Mouse (Mus musculus) MEL (cell line): ENCODE measurements at regions not wholly inside any gene's neighbourhood (a gene's known extent, or its start where the extent isn't known, plus 50 kb on each side); places are given as distances from the start of the nearest gene placed in this dataset.

Experiments used
- DNase-seq: peaks from one replicate; pipeline ENCODE4 v3.0.0; 2011; ENCODE audit warnings: low read depth, low spot score
- H3K27ac ChIP-seq: 2 replicates; pipeline ENCODE4 v1.5.1; 2012; ENCODE audit warnings: low read depth, mild to moderate bottlenecking, control low read depth, low read length, moderate library complexity; ENCODE audit not compliant: control insufficient read depth
- H3K27me3 ChIP-seq, 2 experiments: fragments of 150-350 bp in 1 of 2; sonication (generic) in 1 of 2; 2 replicates each; pipeline ENCODE4 v1.6.1; 2012; ENCODE audit warnings: low read length in 2 of 2, mild to moderate bottlenecking in 2 of 2, improper control_type of control experiment in 1 of 2, moderate library complexity in 1 of 2; ENCODE audit not compliant: insufficient read depth in 2 of 2, control insufficient read depth in 1 of 2
- H3K36me3 ChIP-seq, 2 experiments: 2 replicates each; pipeline ENCODE4 v1.6.1; 2012 to 2014; ENCODE audit warnings: low read length in 2 of 2, improper control_type of control experiment in 1 of 2, inconsistent platforms in 1 of 2, mild to moderate bottlenecking in 1 of 2; ENCODE audit not compliant: insufficient read depth in 2 of 2, control insufficient read depth in 1 of 2
- H3K4me1 ChIP-seq, 2 experiments: fragments of 150-350 bp in 1 of 2; sonication (generic) in 1 of 2; 2 replicates each; pipeline ENCODE4 v1.6.1; 2012; ENCODE audit warnings: low read length in 2 of 2, improper control_type of control experiment in 1 of 2, mild to moderate bottlenecking in 1 of 2; ENCODE audit not compliant: insufficient read depth in 2 of 2, control insufficient read depth in 1 of 2
- H3K4me3 ChIP-seq, 2 experiments: fragments of 150-350 bp in 1 of 2; sonication (generic) in 1 of 2; 2 replicates each; pipeline ENCODE4 v1.5.1; 2012; ENCODE audit warnings: low read depth in 2 of 2, low read length in 2 of 2, mild to moderate bottlenecking in 2 of 2, moderate library complexity in 2 of 2, control low read depth in 1 of 2, improper control_type of control experiment in 1 of 2; ENCODE audit not compliant: control insufficient read depth in 1 of 2, insufficient read depth in 1 of 2
- H3K79me2 ChIP-seq: 2 replicates; pipeline ENCODE4 v1.6.1; 2012; ENCODE audit warnings: mild to moderate bottlenecking, low read length, moderate library complexity; ENCODE audit not compliant: control insufficient read depth, poor library complexity, insufficient read depth
- H3K9ac ChIP-seq: 2 replicates; pipeline ENCODE4 v1.6.1; 2012; ENCODE audit warnings: low read depth, mild to moderate bottlenecking, control low read depth, low read length, moderate library complexity; ENCODE audit not compliant: control insufficient read depth, poor library complexity, severe bottlenecking
- H3K9me3 ChIP-seq: fragments of 150-350 bp; sonication (generic); replicated peaks from 2 replicates; pipeline ENCODE4 v1.6.1; 2012; ENCODE audit warnings: mild to moderate bottlenecking, low read length, improper control_type of control experiment, moderate library complexity; ENCODE audit not compliant: insufficient read depth
- ELF1 ChIP-seq: IDR thresholded peaks from 2 replicates; pipeline ENCODE4 v1.6.1; 2014; ENCODE audit warnings: low read depth, mild to moderate bottlenecking, inconsistent platforms, low read length, improper control_type of control experiment, moderate library complexity
- GATA1 ChIP-seq: IDR thresholded peaks from 2 replicates; pipeline ENCODE4 v1.6.1; 2011; ENCODE audit warnings: low read depth, low read length, improper control_type of control experiment
- HCFC1 ChIP-seq: IDR thresholded peaks from 2 replicates; pipeline ENCODE4 v1.6.1; 2012; ENCODE audit warnings: low read depth, mild to moderate bottlenecking, inconsistent platforms, low read length, improper control_type of control experiment, moderate library complexity
- JUND ChIP-seq: IDR thresholded peaks from 2 replicates; pipeline ENCODE4 v1.6.1; 2011; ENCODE audit warnings: low read depth, mild to moderate bottlenecking, improper control_type of control experiment, low read length
- KAT2A ChIP-seq: conservative IDR thresholded peaks from 2 replicates; pipeline ENCODE4 v1.6.1; 2012; ENCODE audit warnings: low read depth, low read length, improper control_type of control experiment, inconsistent platforms
- MAX ChIP-seq: IDR thresholded peaks from 2 replicates; pipeline ENCODE4 v1.6.1; 2011; ENCODE audit warnings: low read length, improper control_type of control experiment
- MAZ ChIP-seq: IDR thresholded peaks from 2 replicates; pipeline ENCODE4 v1.6.1; 2012; ENCODE audit warnings: low read depth, mild to moderate bottlenecking, inconsistent platforms, low read length, improper control_type of control experiment
- MEF2A ChIP-seq: IDR thresholded peaks from 2 replicates; pipeline ENCODE4 v1.6.1; 2014; ENCODE audit warnings: low read depth, mild to moderate bottlenecking, inconsistent platforms, low read length, improper control_type of control experiment; ENCODE audit not compliant: poor library complexity, insufficient replicate concordance, severe bottlenecking; ENCODE audit errors: extremely low read depth
- MYB ChIP-seq: IDR thresholded peaks from 2 replicates; pipeline ENCODE4 v1.6.1; 2011; ENCODE audit warnings: mild to moderate bottlenecking, low read depth, low read length, improper control_type of control experiment
- POLR2AphosphoS2 ChIP-seq: IDR thresholded peaks from 2 replicates; pipeline ENCODE4 v1.6.1; 2011; ENCODE audit warnings: low read length, improper control_type of control experiment
- RCOR1 ChIP-seq: IDR thresholded peaks from 2 replicates; pipeline ENCODE4 v1.6.1; 2012; ENCODE audit warnings: low read depth, mild to moderate bottlenecking, inconsistent platforms, low read length, improper control_type of control experiment
- SMC3 ChIP-seq: IDR thresholded peaks from 2 replicates; pipeline ENCODE4 v1.6.1; 2011; ENCODE audit warnings: low read depth, low read length, improper control_type of control experiment
- TAL1 ChIP-seq: IDR thresholded peaks from 2 replicates; pipeline ENCODE4 v1.6.1; 2012; ENCODE audit warnings: mild to moderate bottlenecking, inconsistent platforms, low read length, moderate library complexity, mixed read lengths
- TBP ChIP-seq: IDR thresholded peaks from 2 replicates; pipeline ENCODE4 v1.8.0; 2011; ENCODE audit warnings: low read depth, low read length, improper control_type of control experiment
- UBTF ChIP-seq: IDR thresholded peaks from 2 replicates; pipeline ENCODE4 v1.6.1; 2012; ENCODE audit warnings: low read depth, mild to moderate bottlenecking, inconsistent platforms, low read length, improper control_type of control experiment, moderate library complexity, borderline replicate concordance; ENCODE audit not compliant: insufficient read depth
- USF1 ChIP-seq: IDR thresholded peaks from 2 replicates; pipeline ENCODE4 v1.6.1; 2014; ENCODE audit warnings: low read depth, mild to moderate bottlenecking, inconsistent platforms, low read length, improper control_type of control experiment, moderate library complexity
- ZC3H11A ChIP-seq: IDR thresholded peaks from 2 replicates; pipeline ENCODE4 v1.6.1; 2012; ENCODE audit warnings: low read depth, mild to moderate bottlenecking, inconsistent platforms, low read length, improper control_type of control experiment
- ZKSCAN1 ChIP-seq: IDR thresholded peaks from 2 replicates; pipeline ENCODE4 v1.6.1; 2012; ENCODE audit warnings: low read depth, mild to moderate bottlenecking, inconsistent platforms, low read length, improper control_type of control experiment, moderate library complexity
- ZMIZ1 ChIP-seq: IDR thresholded peaks from 2 replicates; pipeline ENCODE4 v1.6.1; 2012; ENCODE audit warnings: low read depth, mild to moderate bottlenecking, inconsistent platforms, low read length, improper control_type of control experiment, moderate library complexity

DNA sequence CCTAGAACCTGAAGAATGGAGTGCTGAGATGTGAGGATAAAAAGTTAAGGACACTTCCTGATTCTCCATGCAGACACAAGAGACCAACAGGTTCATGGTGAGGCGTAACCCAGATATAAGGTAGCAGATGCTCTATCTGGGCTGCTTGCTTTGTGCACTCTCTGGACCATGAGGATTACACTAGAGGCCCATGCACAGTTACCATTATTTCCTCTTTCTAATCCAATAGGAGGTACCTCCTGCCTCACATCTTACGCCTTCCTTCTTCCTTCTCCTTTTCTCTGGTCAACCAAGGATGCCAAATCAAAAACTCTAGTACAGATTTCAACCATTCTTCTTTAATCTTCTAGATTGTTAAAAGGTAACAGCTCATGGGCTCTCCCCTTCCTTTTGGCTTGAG, 169.1 kb upstream of the Bcl6 start:
- no peak for TF ChIP-seq RCOR1
- no peak for TF ChIP-seq MAZ
- TF ChIP-seq ZC3H11A, result no peak
- TF ChIP-seq POLR2AphosphoS2, result no peak
- TF ChIP-seq MAX, result no peak
- no peak for TF ChIP-seq JUND
- TF ChIP-seq HCFC1, result no peak
- TF ChIP-seq TAL1, result no peak
- TF ChIP-seq, all 39 proteins: peak for 0
- H3K27me3 ChIP-seq, result no peaks in the 10 kb centered on the region

DNA sequence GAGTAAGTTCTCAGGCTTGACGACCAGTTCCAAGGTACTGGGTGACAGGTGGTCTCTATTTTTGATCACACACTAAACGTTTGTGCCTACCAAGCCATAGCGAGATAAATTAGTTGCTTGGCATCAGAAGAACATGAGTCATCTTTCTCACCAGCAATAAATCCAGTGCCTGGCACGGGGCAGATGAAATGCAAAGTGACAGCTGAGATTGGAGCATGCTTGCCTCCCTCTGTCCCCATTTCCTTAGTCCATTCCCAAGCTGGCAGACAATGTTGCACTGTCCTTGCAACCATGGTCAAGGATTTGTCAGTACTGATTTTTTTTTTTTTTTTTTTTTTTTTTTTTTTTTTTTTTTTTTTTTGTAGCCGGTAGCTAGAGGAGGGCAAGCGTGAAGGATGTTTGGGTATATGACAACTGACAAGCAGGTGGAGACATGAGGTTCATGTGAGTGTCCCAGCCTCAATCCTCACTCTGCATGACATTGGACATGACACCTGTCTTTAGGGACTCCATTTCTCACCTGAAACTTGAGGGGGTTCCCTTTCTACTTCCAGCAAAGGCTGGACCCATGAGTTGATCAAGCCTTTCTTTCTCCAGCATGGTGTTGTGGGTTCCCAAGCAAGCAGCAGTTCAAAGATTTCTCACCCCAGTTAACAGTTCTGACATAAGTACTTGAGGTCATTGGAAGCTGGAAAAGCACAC, 168.2 kb upstream of the Bcl6 start:
- Histone ChIP-seq H3K9me3 (no peaks in the 10 kb centered on the region), H3K4me3 (no peak overlapping the region), H3K79me2 (no peaks in the 10 kb centered on the region), H3K36me3 (no peaks in the 10 kb centered on the region), H3K27ac (no peak overlapping the region), H3K4me1 (no peaks in the 10 kb centered on the region), H3K27me3 (no peaks in the 10 kb centered on the region), H3K9ac (no peak overlapping the region)
- TF ChIP-seq UBTF (no peak), MEF2A (no peak), USF1 (no peak), ZC3H11A (no peak), KAT2A (no peak), SMC3 (no peak), HCFC1 (no peak), TBP (no peak), ZKSCAN1 (no peak)
- DNase-seq, result no peak

More for the DNA sequence above, 169.1 kb upstream of the Bcl6 start:
- Histone ChIP-seq H3K4me3 (no peak overlapping the region), H3K9ac (no peak overlapping the region), H3K4me1 (no peaks in the 10 kb centered on the region), H3K79me2 (no peaks in the 10 kb centered on the region), H3K27ac (no peak overlapping the region), H3K9me3 (no peaks in the 10 kb centered on the region), H3K36me3 (no peaks in the 10 kb centered on the region)
- no peak for DNase-seq

DNA sequence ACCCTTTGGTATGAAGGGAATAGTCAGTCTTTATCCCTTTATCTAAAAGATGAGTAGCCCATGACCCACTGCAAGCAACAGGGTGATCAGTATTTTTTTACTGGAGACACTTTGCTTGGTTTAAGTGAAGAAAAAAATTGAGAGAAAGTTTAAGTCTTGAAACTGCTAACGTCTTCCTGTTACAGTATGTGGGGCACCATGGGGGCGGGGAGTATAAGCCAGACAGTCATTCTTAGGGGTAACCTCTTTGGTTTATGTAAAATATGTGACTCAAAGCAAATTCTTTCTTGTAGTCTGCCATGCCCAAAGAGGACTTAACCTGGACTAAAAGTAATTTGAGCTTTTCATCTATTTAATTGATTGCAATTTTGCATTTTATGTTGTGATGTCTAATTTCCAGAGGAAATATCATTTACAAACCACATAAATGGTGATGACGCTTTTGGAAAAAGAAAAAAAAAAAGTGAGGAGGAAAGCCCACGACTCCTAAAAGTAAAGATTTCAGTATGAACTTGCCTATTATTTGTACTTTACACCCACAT, 166.2 kb upstream of the Bcl6 start:
- TF ChIP-seq MAZ, result no peak
- no peak for TF ChIP-seq ELF1
- no peak for TF ChIP-seq SMC3
- TF ChIP-seq MYB, result no peak
- TF ChIP-seq ZMIZ1, result no peak
- TF ChIP-seq GATA1, result no peak
- no peak for DNase-seq
- H3K79me2 ChIP-seq, result no peaks in the 10 kb centered on the region
- H3K27ac ChIP-seq, result no peak overlapping the region
- no peaks in the 10 kb centered on the region for H3K27me3 ChIP-seq
- H3K4me1 ChIP-seq, result no peaks in the 10 kb centered on the region
- no peaks in the 10 kb centered on the region for H3K9me3 ChIP-seq
- H3K4me3 ChIP-seq, result no peak overlapping the region
- H3K9ac ChIP-seq, result no peak overlapping the region
- H3K36me3 ChIP-seq, result no peaks in the 10 kb centered on the region
